ENCODE assay signal across 14 mouse cellular contexts in the genomic region with DNA sequence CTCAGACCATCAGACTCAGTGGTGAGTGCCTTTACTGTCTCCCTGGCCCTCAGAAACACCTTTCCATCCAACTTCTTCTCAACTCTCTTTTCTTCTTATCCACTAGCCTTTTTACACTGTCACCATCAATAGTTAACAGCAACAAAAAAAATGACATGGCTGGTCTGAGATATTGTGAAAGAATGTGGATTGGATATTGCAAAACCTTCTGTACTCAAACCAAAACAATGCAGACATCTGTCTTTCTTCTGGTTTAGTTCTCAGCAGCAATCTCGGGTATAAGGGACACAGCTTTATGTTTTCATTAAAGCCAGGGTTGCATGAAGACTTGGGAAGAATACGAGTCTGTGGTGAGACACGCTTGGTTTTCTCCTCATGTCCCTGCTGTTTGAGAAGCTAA.
"Had no signal": no experiment of that assay in that cellular context is flagged by ENCODE, and none has a peak within 500 bp of the region (broad histone marks: within the 10 kb centered on the region; RNA-seq: fewer than 3 reads in every experiment).

No protein-coding gene starts in this region.

- H3K9ac ChIP-seq: limb, embryonic 12.5 days; liver, embryonic 14.5 days; neural tube, embryonic 15.5 days had no signal

- H3K36me3 ChIP-seq: limb, embryonic 12.5 days; midbrain, embryonic 10.5 days; neural tube, embryonic 15.5 days had no signal

- DNase-seq: kidney, adult 9 months; kidney, postnatal 36 days; layer of hippocampus, adult 9-11 months; liver; lung, adult 2 months; midbrain, embryonic 14.5 days; thymus, postnatal 14 days had no signal

- H3K4me3 ChIP-seq: limb, embryonic 12.5 days; midbrain, embryonic 10.5 days; myocyte; neural tube, embryonic 15.5 days had no signal

- H3K27ac ChIP-seq: kidney, postnatal 0 days; limb, embryonic 12.5 days; liver, embryonic 14.5 days; midbrain, embryonic 10.5 days; neural tube, embryonic 15.5 days; stomach, postnatal 0 days had no signal

- H3K9me3 ChIP-seq: limb, embryonic 12.5 days; midbrain, embryonic 10.5 days; neural tube, embryonic 15.5 days had no signal

- H3K4me2 ChIP-seq: limb, embryonic 12.5 days; neural tube, embryonic 15.5 days had no signal
